Mouse (Mus musculus) testis, adult 2 months (tissue): ENCODE measurements around the gene Gm37240.

Experiments used
- CTCF ChIP-seq: fragments of 200-500 bp; IDR thresholded peaks from 2 replicates; pipeline ENCODE4 v1.5.1; 2012; ENCODE audit warnings: low read depth, mild to moderate bottlenecking, inconsistent platforms, low read length, moderate library complexity; ENCODE audit not compliant: control insufficient read depth, insufficient read depth, insufficient replicate concordance
- POLR2A ChIP-seq: fragments of 200-500 bp; IDR thresholded peaks from 2 replicates; pipeline ENCODE4 v1.6.1; 2012; ENCODE audit warnings: low read depth, mild to moderate bottlenecking, inconsistent platforms, low read length, moderate library complexity; ENCODE audit not compliant: control insufficient read depth

DNA sequence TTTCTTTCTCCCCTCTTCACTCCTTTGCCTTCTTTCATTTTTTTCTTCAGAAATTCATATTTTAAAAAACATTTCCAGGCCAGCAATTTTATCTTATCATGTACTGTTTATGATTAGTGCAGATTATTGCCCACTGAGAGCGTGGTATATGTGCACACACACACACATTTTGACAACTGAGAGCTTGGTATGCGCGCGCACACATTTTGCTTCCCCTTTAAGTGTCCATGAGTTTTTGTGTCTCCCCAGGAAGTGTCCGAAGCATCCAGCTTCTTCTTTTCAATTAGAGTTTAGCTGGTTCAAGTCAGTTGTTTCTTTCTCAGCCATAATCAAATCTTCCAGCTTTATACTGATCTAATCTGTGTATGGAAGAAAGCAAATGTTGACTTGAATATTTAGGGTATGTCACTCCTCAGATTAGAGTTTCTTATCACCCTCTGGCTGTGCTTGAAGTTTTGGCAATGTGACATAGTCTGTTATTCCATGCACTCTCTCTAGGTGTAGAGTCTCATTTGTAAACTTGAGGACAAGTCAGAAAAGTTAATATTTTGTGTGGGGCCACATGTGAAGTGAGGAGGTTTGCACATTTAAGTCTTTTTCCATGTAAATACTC is 294.6 kb downstream of the Gm37240 start:
- TF ChIP-seq POLR2A (no peak), CTCF (no peak)
